Mouse (Mus musculus) neural tube, embryonic 14.5 days (tissue): Measurements from ENCODE around the gene Plcg1. TPM values are rescaled to one million over a fixed set of nuclear protein-coding genes. Genes with fewer than 3 reads are reported as not detected.
A peak's percentile ranks its signal among the peaks of the same experiment; 100 is the strongest.

ENCODE experiments used
- ATAC-seq: fragments of 200-750 bp; cut with Nextera tagmentation; 2 replicates; pipeline ENCODE4 v1.8.0; 2017; ENCODE audit warnings: low read depth, mild to moderate bottlenecking, moderate TSS enrichment, moderate library complexity
- H3K27ac ChIP-seq: fragments of 300-500 bp; sonication (generic); 2 replicates; pipeline ENCODE4 v1.5.1; 2014; ENCODE audit warnings: low read depth, mild to moderate bottlenecking, control low read depth, low read length, moderate library complexity, mixed read lengths
- H3K27me3 ChIP-seq: fragments of 300-500 bp; sonication (generic); 2 replicates; pipeline ENCODE4 v1.6.1; 2014; ENCODE audit warnings: low read length; ENCODE audit not compliant: control insufficient read depth, insufficient read depth
- H3K36me3 ChIP-seq: fragments of 300-500 bp; sonication (generic); 2 replicates; pipeline ENCODE4 v1.6.1; 2014; ENCODE audit warnings: low read length, mixed read lengths; ENCODE audit not compliant: control insufficient read depth, insufficient read depth
- H3K4me1 ChIP-seq: fragments of 300-500 bp; sonication (generic); 2 replicates; pipeline ENCODE4 v1.6.1; 2014; ENCODE audit warnings: low read length; ENCODE audit not compliant: control insufficient read depth, insufficient read depth
- H3K4me2 ChIP-seq: fragments of 300-500 bp; sonication (generic); 2 replicates; pipeline ENCODE4 v1.6.1; 2014; ENCODE audit warnings: mild to moderate bottlenecking, low read depth, low read length, control low read depth
- H3K4me3 ChIP-seq: fragments of 300-500 bp; sonication (generic); 2 replicates; pipeline ENCODE4 v1.5.1; 2014; ENCODE audit warnings: low read depth, low read length, control low read depth, mixed read lengths
- H3K9ac ChIP-seq: fragments of 300-500 bp; sonication (generic); replicated peaks from 2 replicates; pipeline ENCODE4 v1.6.1; 2014; ENCODE audit warnings: low read depth, mild to moderate bottlenecking, control low read depth, low read length, mixed read lengths
- H3K9me3 ChIP-seq: fragments of 300-500 bp; sonication (generic); 2 replicates; pipeline ENCODE4 v1.6.1; 2016; ENCODE audit warnings: low read length; ENCODE audit not compliant: control insufficient read depth
- WGBS: fragments of 180-500 bp; shearing (Covaris S2); extraction: QIAGEN DNeasy Blood & Tissue Kit; methylation state at CpG from one replicate; pipeline ENCODE4 v1.1.7; 2014; 5-methylcytosine and 5-hydroxymethylcytosine counted together
- polyA plus RNA-seq: library from polyadenylated mRNA; unstranded; fragments of >200 nt; fragmentation: Nextera tagmentation; extraction: Ambion mirVana; gene quantifications from 2 replicates; pipeline ENCODE4 v1.2.1, GENCODE M21; 2014

Gene Plcg1
- polyA plus RNA-seq, 1 experiment from 2014 or later, result 50.6 TPM

DNA sequence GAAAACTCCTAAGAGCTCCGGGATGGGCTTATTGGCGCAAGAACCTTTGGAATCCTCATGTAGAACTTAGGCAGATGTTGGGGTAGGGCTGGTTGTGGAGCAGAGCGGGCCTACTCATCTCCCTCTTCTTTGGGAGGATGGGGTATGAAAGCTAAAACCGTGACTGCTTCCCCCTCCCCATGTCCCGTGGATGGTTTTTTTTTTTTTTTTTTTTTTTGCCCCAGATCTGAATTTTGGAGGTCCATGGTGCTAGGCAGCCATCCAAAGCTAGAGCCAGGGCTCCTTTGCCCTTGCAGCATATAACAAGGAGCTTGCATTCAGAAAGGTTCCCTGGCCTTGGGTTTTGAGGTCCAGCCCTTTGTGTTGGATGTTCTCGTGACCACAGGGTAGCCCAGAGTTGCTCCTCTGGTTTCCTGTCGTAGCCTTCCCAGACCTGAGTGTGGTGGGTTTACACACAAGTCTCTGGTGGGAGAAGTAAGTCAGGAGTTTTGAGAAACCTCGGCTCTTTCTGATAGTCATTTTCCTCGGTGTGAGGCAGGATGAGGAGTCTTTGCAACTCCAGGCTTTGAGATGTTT is 1.4 kb downstream of the Plcg1 start:
- H3K36me3 ChIP-seq, result no peaks in the 10 kb centered on the region; the same call in 1 of the 2 replicates
- H3K27ac ChIP-seq, result no peak overlapping the region
- ATAC-seq, result no peak
- peak overlapping the region; percentile 85 for H3K4me3 ChIP-seq
- WGBS, result 40% methylated on average over 9 of the region's 9 CpGs
- peak overlapping the region; percentile 100 for H3K9ac ChIP-seq
- no peaks in the 10 kb centered on the region for H3K27me3 ChIP-seq
- H3K4me1 ChIP-seq, result peaks cover 30% of the 10 kb centered on the region
- H3K9me3 ChIP-seq, result no peaks in the 10 kb centered on the region
- peak overlapping the region; percentile 82 for H3K4me2 ChIP-seq

DNA sequence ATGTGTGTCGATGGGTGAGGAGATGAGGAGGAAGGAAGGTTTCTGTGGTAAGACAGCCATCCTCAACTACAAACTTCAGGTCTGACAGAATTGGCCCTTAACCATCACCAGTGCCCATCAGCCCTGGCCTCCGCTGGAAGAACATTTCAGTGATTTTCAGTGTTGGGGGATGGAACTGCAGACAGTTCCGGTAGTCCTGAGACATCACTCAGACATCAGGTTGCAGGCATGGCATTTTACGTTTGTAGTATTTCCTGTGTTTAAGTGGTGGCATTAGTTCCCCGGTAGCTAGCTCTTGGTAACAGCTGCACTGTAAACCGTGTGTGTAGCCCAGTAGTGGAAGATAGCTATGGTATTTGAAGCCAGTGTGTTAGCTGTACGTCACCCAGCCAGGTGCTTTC is 2.0 kb downstream of the Plcg1 start:
- Histone ChIP-seq H3K4me1 (peaks cover 36% of the 10 kb centered on the region), H3K4me3 (peak overlapping the region; percentile 85)

DNA sequence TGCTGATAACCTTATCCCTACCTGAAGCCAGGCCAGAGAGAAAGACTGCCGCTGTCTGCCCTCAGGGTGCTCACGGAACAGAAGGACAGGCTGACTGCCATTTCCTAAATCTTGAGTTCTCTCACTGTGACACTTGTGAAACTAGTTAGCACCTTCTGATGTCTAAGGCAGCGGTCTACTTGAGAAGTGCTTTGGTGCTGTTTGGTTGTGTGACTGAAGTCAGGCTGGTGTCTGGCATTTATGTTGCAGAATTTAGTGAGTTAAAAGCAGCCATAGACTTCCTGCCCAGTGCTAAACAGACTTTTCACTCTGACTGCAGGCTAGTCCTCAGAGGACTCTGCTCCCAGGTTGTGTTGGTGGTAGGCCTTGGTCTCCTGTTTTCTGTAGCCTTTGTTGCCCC is 3.2 kb downstream of the Plcg1 start:
- H3K36me3 ChIP-seq, result no peaks in the 10 kb centered on the region; the same call in 1 of the 2 replicates
- 96% methylated on average over 3 of the region's 3 CpGs for WGBS
- H3K4me1 ChIP-seq, result peaks cover 41% of the 10 kb centered on the region
- no peak overlapping the region for H3K4me3 ChIP-seq
- no peaks in the 10 kb centered on the region for H3K27me3 ChIP-seq
- no peak for ATAC-seq
- H3K27ac ChIP-seq, result no peak overlapping the region
- H3K4me2 ChIP-seq, result peak overlapping the region; percentile 82; the same call in 1 of the 2 replicates
- H3K9ac ChIP-seq, result no peak overlapping the region
- no peaks in the 10 kb centered on the region for H3K9me3 ChIP-seq

More for the DNA sequence above, 2.0 kb downstream of the Plcg1 start:
- no peak for ATAC-seq
- Histone ChIP-seq H3K36me3 (no peaks in the 10 kb centered on the region; the same call in 1 of the 2 replicates), H3K4me2 (peak overlapping the region; percentile 82), H3K27me3 (no peaks in the 10 kb centered on the region), H3K27ac (no peak overlapping the region), H3K9ac (peak overlapping the region; percentile 100; the same call in 1 of the 2 replicates), H3K9me3 (no peaks in the 10 kb centered on the region)
- WGBS, result 59% methylated on average over 7 of the region's 7 CpGs

DNA sequence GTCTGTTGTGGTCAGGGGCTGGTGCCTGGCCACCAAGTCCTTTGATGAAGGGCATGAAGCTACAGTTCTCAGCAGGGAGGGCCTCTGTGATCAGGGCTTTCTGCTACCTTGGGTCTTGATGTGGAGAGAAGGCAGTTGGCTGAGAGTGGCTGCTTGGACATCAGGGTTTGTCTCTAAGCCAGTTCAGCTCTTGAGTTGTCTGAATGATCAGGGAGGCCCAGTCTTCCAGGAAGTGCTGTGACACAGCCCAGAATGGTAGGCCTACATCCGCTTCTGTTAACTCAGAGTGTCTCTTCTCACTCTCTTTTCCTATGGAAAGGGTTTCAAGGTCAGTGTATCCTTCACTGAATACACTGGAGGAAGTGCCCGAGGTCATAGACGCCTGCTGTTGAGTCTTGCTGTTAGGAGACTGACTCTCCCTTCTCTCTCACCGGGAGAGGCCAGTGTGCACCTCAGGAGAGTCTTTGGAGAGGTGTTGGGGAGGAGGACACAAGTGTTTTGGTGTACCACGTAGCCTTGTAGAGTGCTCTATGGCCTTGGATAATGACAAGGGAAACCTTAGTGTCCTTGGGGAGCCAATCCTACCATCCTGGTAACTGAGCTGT is 4.7 kb downstream of the Plcg1 start:
- Histone ChIP-seq H3K4me3 (no peak overlapping the region), H3K9me3 (no peaks in the 10 kb centered on the region), H3K9ac (no peak overlapping the region), H3K27ac (no peak overlapping the region), H3K36me3 (no peaks in the 10 kb centered on the region; the same call in 1 of the 2 replicates), H3K4me2 (no peak overlapping the region), H3K4me1 (peaks cover 45% of the 10 kb centered on the region), H3K27me3 (no peaks in the 10 kb centered on the region)
- WGBS, result 89% methylated on average over 5 of the region's 5 CpGs
- no peak for ATAC-seq

DNA sequence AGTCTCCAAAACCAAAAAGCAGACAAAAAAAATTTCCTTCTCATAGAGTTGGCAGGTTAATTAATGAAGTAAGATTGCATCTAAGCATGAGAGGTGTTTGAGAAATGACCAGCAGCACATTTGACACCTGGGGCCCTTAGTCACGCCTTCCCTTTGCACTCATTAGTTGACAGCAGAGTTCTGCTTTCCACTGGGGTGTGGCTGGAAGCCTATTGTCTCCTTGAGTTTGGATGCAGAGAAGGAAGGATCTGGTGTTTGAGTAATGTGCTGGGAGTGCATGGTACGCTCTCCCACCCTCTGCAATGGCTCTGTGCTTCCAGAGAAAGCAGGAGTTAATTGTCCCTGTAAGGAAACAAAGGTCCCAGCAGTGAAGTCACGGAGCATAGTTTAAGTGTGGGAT is 5.4 kb downstream of the Plcg1 start:
- ATAC-seq, result no peak
- 93% methylated on average over 3 of the region's 3 CpGs for WGBS
- no peak overlapping the region for H3K9ac ChIP-seq
- no peak overlapping the region for H3K27ac ChIP-seq
- no peak overlapping the region for H3K4me2 ChIP-seq
- H3K27me3 ChIP-seq, result no peaks in the 10 kb centered on the region
- H3K36me3 ChIP-seq, result no peaks in the 10 kb centered on the region; the same call in 1 of the 2 replicates
- peaks cover 45% of the 10 kb centered on the region for H3K4me1 ChIP-seq
- no peaks in the 10 kb centered on the region for H3K9me3 ChIP-seq
- no peak overlapping the region for H3K4me3 ChIP-seq

DNA sequence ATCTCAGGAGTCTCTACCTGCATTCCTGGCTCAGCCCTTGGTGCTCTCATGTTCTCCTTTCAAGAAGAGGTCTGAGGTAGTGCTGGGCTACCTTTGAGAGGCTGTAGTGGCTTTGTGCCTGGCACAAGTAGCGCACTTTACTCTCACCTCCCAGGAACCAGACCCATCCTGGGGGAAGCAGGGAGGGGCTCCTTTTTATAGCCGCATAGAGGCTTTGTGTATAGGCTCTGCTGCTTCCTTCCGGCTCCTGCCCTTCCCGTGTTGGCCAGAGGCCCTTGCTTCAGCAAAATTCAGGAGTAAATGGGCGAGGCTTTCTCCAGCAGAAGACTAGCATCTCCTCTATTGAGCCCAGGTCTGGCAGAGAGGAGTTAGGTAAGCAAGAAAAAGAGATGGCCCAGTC is 7.3 kb downstream of the Plcg1 start:
- 44% methylated on average over 5 of the region's 5 CpGs for WGBS
- peaks cover 41% of the 10 kb centered on the region for H3K4me1 ChIP-seq
- no peaks in the 10 kb centered on the region for H3K9me3 ChIP-seq
- H3K9ac ChIP-seq, result no peak overlapping the region
- no peak for ATAC-seq
- no peak overlapping the region for H3K4me3 ChIP-seq
- no peak overlapping the region for H3K27ac ChIP-seq
- no peaks in the 10 kb centered on the region for H3K27me3 ChIP-seq
- no peak overlapping the region for H3K4me2 ChIP-seq
- no peaks in the 10 kb centered on the region; the same call in 1 of the 2 replicates for H3K36me3 ChIP-seq

DNA sequence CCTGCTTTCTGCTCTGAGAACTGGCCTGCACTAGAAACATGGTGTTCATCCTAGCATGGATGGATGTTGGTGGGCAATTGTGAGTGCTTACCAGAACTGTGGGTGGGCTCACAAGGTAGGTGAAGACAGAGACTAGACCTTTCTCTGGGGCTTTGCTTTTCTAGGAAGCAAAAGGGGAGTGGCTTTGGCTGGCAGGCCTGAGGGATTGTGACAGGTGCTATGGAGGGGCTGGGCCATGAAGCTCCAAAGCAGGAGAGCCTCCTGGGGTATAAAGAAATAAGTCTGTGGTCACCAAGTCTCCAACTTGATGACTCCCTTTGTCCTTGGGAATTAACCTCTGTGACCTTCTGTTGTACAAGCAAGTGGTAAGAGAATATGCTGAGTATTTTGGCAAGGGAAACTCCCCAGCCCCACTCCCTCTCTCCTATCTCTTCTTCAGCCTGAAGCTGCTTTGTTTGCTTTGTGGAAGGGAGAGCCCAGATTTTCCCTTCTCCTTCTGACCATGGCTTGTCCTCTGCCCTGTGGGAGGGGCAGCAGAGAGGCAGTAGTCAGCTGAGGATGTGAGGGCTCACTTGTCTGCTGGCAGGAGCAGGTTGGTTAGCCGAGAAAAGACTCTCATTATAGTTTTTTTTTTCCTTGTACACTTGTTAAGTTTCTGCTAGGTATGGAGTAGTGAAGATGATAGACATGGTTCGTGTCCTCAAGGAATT is 8.7 kb downstream of the Plcg1 start:
- WGBS, result 69% methylated on average over 2 of the region's 2 CpGs
- Histone ChIP-seq H3K36me3 (no peaks in the 10 kb centered on the region; the same call in 1 of the 2 replicates), H3K9me3 (no peaks in the 10 kb centered on the region), H3K9ac (no peak overlapping the region), H3K27ac (no peak overlapping the region), H3K4me1 (peaks cover 34% of the 10 kb centered on the region), H3K4me2 (no peak overlapping the region), H3K4me3 (no peak overlapping the region), H3K27me3 (no peaks in the 10 kb centered on the region)
- no peak for ATAC-seq

DNA sequence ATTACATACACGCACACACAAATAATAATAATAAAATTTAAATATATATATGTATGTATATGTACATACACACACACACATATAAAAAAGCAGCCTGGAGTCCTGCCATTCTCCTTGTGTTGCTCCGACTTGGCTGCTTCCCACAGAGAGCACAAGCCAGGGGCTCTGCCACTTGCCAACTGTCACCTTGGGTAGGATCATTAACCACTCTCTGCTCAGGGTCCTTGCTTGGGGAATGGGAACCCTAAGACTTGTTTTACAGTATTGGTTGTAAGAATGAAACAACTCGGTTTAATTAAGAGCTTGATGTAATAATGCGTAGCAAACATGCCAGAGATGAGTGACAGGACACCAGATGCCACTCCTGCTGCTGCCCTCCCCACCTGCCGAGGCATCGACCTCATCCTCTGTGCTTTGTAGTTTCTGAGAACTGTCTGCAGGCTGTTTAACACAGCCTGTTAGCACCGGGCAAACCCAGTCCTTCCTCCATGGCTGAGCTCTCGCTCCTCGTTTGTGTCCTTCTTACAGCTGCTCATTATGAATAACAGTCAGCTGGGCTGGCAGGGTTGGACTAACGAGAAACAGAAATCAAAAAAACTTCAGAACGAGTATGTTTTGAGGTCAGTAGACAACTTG is 9.5 kb downstream of the Plcg1 start:
- Histone ChIP-seq H3K9ac (no peak overlapping the region), H3K4me2 (no peak overlapping the region), H3K4me3 (no peak overlapping the region), H3K36me3 (no peaks in the 10 kb centered on the region; the same call in 1 of the 2 replicates), H3K9me3 (no peaks in the 10 kb centered on the region), H3K27ac (no peak overlapping the region; the same call in 1 of the 2 replicates), H3K27me3 (no peaks in the 10 kb centered on the region), H3K4me1 (peaks cover 35% of the 10 kb centered on the region)
- ATAC-seq, result no peak
- 60% methylated on average over 11 of the region's 11 CpGs for WGBS
